Mouse (Mus musculus): Measurements from ENCODE around the gene Bicdl1. TPM values are rescaled to one million over a fixed set of nuclear protein-coding genes. Genes with fewer than 3 reads are reported as not detected.
A peak's percentile ranks its signal among the peaks of the same experiment; 100 is the strongest.

Bicdl1 gene
- polyA plus RNA-seq (2012; rRNA removed): 18.0 and 23.9 TPM in 2 replicates

DNA sequence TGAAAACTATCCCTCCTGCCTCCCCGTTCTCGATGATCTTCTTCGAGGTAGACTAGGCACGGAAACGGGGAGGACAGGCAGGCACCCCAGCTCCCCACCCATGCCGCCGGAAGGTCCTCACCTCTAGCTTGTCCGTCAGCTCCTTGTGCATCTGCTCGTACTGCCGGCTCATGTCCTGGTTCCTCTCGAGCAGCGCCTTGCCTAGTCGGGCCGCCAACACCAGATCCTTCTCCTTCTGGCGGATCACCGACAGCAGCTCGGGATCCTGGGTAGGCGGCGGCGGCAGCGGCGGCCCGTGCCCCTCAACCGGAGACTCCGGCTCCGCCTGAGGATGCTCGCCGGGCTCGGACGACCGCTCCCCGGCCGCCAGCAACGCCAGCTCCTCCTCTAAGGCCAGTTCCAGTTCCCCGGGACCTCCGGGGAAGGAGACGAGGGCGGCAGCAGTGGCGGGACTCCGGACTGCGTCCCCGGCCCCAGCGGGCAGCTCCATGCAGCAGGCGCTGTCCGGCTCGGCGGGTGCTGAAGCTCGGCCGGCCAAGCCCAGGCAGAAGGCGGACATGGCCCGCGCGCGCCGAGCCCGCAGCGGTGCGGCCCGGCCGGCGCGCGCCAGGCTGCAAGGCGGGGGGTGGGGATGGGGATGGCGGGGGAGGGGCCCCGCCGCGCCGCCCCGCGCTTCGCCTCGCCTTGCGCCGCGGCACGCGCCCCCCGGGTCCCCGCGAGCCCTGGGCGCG, at the start of gene Bicdl1:
TSS of gene Bicdl1 (minus strand) at position 621 of the 731 bp plus-strand sequence.
- DNase-seq (ENCODE audit: low read depth in 1 of 2, low spot score in 2 of 2): peak in 1 of 2 experiments; percentile 65
- 3% methylated on average over 75 of the region's 83 CpGs for WGBS
- Histone ChIP-seq H3K4me3 (ENCODE audit: extremely low read depth, insufficient read depth, insufficient read length) (peak within 1 kb of the TSS; percentile 72), H3K36me3 (ENCODE audit: control insufficient read depth, insufficient read depth, low read length) (no peaks in the 10 kb centered on the region), H3K27ac (ENCODE audit: insufficient read depth, low read length) (peak within 1 kb of the TSS; percentile 57; the same call in 1 of the 2 replicates), H3K4me1 (ENCODE audit: control insufficient read depth, insufficient read depth, insufficient read length) (peaks cover 11% of the 10 kb centered on the region), H3K27me3 (ENCODE audit: control insufficient read depth, insufficient read depth, low read length) (peaks cover 7% of the 10 kb centered on the region; the same call in 1 of the 2 replicates)
- TF ChIP-seq CTCF (IDR thresholded peaks at IDR 0.05; ENCODE audit: extremely low read depth, insufficient read depth, insufficient read length, insufficient replicate concordance): no peak
- TF ChIP-seq POLR2A (IDR thresholded peaks at IDR 0.05; ENCODE audit: low read depth, low read length): no peak

DNA sequence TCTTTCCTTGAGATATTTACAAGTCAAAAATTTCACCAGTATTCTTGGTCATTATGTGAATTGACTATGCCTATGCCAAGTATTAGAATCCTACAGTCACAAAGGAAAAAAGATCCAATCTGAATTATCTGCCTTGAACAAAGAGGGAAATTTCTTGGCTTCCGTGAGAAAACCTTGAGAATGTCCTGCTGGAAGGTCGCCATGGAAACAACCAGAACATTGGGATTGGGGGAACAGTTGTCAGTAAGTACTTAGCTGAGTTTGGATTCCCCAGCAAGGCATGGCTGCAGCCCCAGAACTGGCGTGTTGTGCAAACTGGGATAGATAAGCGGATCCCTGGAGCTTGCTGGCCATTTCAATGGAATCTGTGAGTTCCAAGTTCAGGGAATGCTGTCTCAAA, 45.5 kb upstream of the Bicdl1 start:
- WGBS: 88% methylated on average over 4 of the region's 4 CpGs
- no peaks in the 10 kb centered on the region for H3K36me3 ChIP-seq (ENCODE audit: control insufficient read depth, insufficient read depth, low read length)
- H3K4me3 ChIP-seq (ENCODE audit: extremely low read depth, insufficient read depth, insufficient read length): no peak overlapping the region
- H3K4me1 ChIP-seq (ENCODE audit: control insufficient read depth, insufficient read depth, insufficient read length): no peaks in the 10 kb centered on the region
- no peak overlapping the region for H3K27ac ChIP-seq (ENCODE audit: insufficient read depth, low read length)
- no peak for TF ChIP-seq POLR2A (IDR thresholded peaks at IDR 0.05; ENCODE audit: low read depth, low read length)
- no peak for TF ChIP-seq CTCF (IDR thresholded peaks at IDR 0.05; ENCODE audit: extremely low read depth, insufficient read depth, insufficient read length, insufficient replicate concordance)
- DNase-seq (ENCODE audit: low read depth in 1 of 2, low spot score in 2 of 2): no peak
- H3K27me3 ChIP-seq (ENCODE audit: control insufficient read depth, insufficient read depth, low read length): no peaks in the 10 kb centered on the region

GRCm38 (mm10) chr5:115775350-115775749, 43.9 kb upstream of the Bicdl1 start:
- Histone ChIP-seq H3K36me3 (ENCODE audit: control insufficient read depth, insufficient read depth, low read length) (no peaks in the 10 kb centered on the region), H3K27ac (ENCODE audit: insufficient read depth, low read length) (no peak overlapping the region), H3K4me1 (ENCODE audit: control insufficient read depth, insufficient read depth, insufficient read length) (no peaks in the 10 kb centered on the region), H3K4me3 (ENCODE audit: extremely low read depth, insufficient read depth, insufficient read length) (no peak overlapping the region), H3K27me3 (ENCODE audit: control insufficient read depth, insufficient read depth, low read length) (no peaks in the 10 kb centered on the region)
- WGBS: 81% methylated on average over 4 of the region's 4 CpGs
- DNase-seq (ENCODE audit: low read depth in 1 of 2, low spot score in 2 of 2): no peak
- TF ChIP-seq POLR2A (IDR thresholded peaks at IDR 0.05; ENCODE audit: low read depth, low read length): no peak
- no peak for TF ChIP-seq CTCF (IDR thresholded peaks at IDR 0.05; ENCODE audit: extremely low read depth, insufficient read depth, insufficient read length, insufficient replicate concordance)

- DNase-seq (ENCODE audit: low read depth in 1 of 2, low spot score in 2 of 2): no peak
- H3K27ac ChIP-seq (ENCODE audit: insufficient read depth, low read length): no peak overlapping the region
- H3K27me3 ChIP-seq (ENCODE audit: control insufficient read depth, insufficient read depth, low read length): no peaks in the 10 kb centered on the region
- H3K4me3 ChIP-seq (ENCODE audit: extremely low read depth, insufficient read depth, insufficient read length): no peak overlapping the region
- 89% methylated on average over 4 of the region's 4 CpGs for WGBS
- no peaks in the 10 kb centered on the region for H3K4me1 ChIP-seq (ENCODE audit: control insufficient read depth, insufficient read depth, insufficient read length)
- no peaks in the 10 kb centered on the region for H3K36me3 ChIP-seq (ENCODE audit: control insufficient read depth, insufficient read depth, low read length)
- TF ChIP-seq CTCF (IDR thresholded peaks at IDR 0.05; ENCODE audit: extremely low read depth, insufficient read depth, insufficient read length, insufficient replicate concordance): no peak
- no peak for TF ChIP-seq POLR2A (IDR thresholded peaks at IDR 0.05; ENCODE audit: low read depth, low read length)
These were observed 38.6 kb upstream of the Bicdl1 start for GRCm38 (mm10) chr5:115770048-115770447.

DNA sequence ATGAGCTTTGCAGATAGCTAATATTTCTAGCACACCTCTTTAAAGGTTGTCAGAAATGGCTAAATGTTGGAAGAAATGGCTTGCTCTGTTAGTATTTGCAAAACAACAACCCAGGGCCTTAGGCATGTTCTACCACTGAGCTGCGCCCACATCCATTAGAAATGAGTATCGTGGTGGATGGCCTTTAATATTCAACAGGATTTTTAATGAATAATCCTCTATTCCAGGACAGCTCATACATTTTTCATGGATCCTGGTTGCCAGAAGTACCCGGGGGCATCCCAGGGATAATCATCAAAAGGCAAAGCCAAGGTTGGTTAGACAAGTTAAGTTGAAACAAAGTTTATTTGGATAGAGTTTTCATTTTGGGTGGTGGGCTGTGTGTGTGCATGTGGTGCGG, 37.7 kb upstream of the Bicdl1 start:
- no peaks in the 10 kb centered on the region for H3K36me3 ChIP-seq (ENCODE audit: control insufficient read depth, insufficient read depth, low read length)
- no peak for DNase-seq (ENCODE audit: low read depth in 1 of 2, low spot score in 2 of 2)
- WGBS: 89% methylated on average over 4 of the region's 4 CpGs

DNA sequence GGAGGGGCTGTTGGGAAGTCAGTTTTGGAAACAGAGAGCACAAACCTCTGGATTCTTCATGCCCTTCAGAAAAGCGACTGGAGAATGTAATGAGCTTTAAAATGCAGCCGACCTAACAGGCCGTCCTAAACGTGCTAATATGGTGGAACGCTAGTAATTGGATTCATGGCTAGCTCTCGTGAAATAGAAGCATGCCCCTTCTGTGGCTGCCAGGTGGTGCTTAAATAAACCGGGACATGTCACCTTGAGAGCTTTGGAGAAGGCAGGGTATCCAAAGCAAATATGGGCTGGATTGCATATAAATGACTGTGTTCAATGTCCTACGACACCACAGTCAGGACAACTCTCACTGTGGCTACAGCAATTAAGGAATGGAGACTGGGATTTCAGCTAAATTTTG, 35.4 kb upstream of the Bicdl1 start:
- Histone ChIP-seq H3K4me1 (ENCODE audit: control insufficient read depth, insufficient read depth, insufficient read length) (no peaks in the 10 kb centered on the region), H3K27me3 (ENCODE audit: control insufficient read depth, insufficient read depth, low read length) (no peaks in the 10 kb centered on the region), H3K4me3 (ENCODE audit: extremely low read depth, insufficient read depth, insufficient read length) (no peak overlapping the region), H3K27ac (ENCODE audit: insufficient read depth, low read length) (no peak overlapping the region), H3K36me3 (ENCODE audit: control insufficient read depth, insufficient read depth, low read length) (no peaks in the 10 kb centered on the region)
- no peak for DNase-seq (ENCODE audit: low read depth in 1 of 2, low spot score in 2 of 2)
- 88% methylated on average over 8 of the region's 8 CpGs for WGBS
- TF ChIP-seq CTCF (IDR thresholded peaks at IDR 0.05; ENCODE audit: extremely low read depth, insufficient read depth, insufficient read length, insufficient replicate concordance) (no peak), POLR2A (IDR thresholded peaks at IDR 0.05; ENCODE audit: low read depth, low read length) (no peak)

More for the DNA sequence above, 37.7 kb upstream of the Bicdl1 start:
- Histone ChIP-seq H3K4me1 (ENCODE audit: control insufficient read depth, insufficient read depth, insufficient read length) (no peaks in the 10 kb centered on the region), H3K4me3 (ENCODE audit: extremely low read depth, insufficient read depth, insufficient read length) (no peak overlapping the region), H3K27ac (ENCODE audit: insufficient read depth, low read length) (no peak overlapping the region), H3K27me3 (ENCODE audit: control insufficient read depth, insufficient read depth, low read length) (no peaks in the 10 kb centered on the region)
- no peak for TF ChIP-seq CTCF (IDR thresholded peaks at IDR 0.05; ENCODE audit: extremely low read depth, insufficient read depth, insufficient read length, insufficient replicate concordance)
- TF ChIP-seq POLR2A (IDR thresholded peaks at IDR 0.05; ENCODE audit: low read depth, low read length): no peak

- no peak for DNase-seq (ENCODE audit: low read depth in 1 of 2, low spot score in 2 of 2)
- H3K27ac ChIP-seq (ENCODE audit: insufficient read depth, low read length): no peak overlapping the region
- H3K27me3 ChIP-seq (ENCODE audit: control insufficient read depth, insufficient read depth, low read length): no peaks in the 10 kb centered on the region
- no peak overlapping the region for H3K4me3 ChIP-seq (ENCODE audit: extremely low read depth, insufficient read depth, insufficient read length)
- no peaks in the 10 kb centered on the region for H3K36me3 ChIP-seq (ENCODE audit: control insufficient read depth, insufficient read depth, low read length)
- no peaks in the 10 kb centered on the region for H3K4me1 ChIP-seq (ENCODE audit: control insufficient read depth, insufficient read depth, insufficient read length)
- 83% methylated on average over 2 of the region's 2 CpGs for WGBS
- TF ChIP-seq POLR2A (IDR thresholded peaks at IDR 0.05; ENCODE audit: low read depth, low read length) (no peak), CTCF (IDR thresholded peaks at IDR 0.05; ENCODE audit: extremely low read depth, insufficient read depth, insufficient read length, insufficient replicate concordance) (no peak)
These were observed 32.6 kb upstream of the Bicdl1 start for GRCm38 (mm10) chr5:115763981-115764380.

Data from spleen, adult 2 months (tissue).